Mouse (Mus musculus) MEL-GATA-1-ER (cell line): Measurements from ENCODE around the gene Fam20a.

ENCODE experiments used
- DNase-seq: peaks from one replicate; pipeline ENCODE4 v3.0.0-alpha.2; 2012; ENCODE audit warnings: low read depth; ENCODE audit errors: extremely low read depth

Fam20a gene

DNA sequence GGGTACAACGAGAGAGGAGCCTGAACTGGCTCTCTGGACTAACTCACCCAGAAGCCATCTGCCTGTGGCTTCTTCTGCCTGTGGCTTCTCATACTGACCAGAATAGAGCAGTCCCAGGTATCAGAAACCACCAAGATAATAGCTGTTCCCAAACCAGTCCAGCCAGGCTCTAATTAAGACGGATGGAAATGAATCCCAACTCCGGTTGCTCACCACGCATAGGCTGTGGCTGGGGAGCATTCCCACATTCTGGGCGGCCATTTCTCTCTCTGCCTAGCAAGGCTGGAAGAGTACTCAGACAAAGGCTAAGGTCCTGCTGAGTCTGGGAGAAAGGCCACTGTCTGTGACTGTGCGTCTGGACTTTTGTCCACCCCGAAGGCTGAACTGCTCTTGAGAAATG is 5.1 kb downstream of the Fam20a start:
- DNase-seq: no peak

DNA sequence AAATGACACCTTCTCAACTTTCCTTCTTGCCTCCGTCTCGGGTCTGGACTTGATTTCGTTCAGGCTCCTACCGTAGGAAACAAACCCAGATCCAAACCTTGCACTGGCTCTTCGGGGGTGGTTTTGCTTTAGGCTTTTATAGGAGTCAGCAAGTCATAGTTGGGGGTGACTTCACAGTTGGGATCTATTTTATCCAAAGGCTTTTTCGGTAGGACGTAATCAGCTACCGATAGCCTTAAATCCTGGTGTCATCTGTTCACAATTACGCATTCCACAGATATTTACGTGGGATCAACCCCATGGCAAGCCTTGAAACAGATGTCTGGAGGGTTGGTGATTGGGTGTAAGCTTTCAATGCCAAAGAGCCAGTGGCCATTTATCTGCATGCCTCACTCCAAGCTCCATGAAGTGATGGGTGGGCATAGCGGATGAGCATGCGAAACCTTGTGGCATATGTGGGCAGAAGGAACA is 6.7 kb downstream of the Fam20a start:
- DNase-seq: no peak

DNA sequence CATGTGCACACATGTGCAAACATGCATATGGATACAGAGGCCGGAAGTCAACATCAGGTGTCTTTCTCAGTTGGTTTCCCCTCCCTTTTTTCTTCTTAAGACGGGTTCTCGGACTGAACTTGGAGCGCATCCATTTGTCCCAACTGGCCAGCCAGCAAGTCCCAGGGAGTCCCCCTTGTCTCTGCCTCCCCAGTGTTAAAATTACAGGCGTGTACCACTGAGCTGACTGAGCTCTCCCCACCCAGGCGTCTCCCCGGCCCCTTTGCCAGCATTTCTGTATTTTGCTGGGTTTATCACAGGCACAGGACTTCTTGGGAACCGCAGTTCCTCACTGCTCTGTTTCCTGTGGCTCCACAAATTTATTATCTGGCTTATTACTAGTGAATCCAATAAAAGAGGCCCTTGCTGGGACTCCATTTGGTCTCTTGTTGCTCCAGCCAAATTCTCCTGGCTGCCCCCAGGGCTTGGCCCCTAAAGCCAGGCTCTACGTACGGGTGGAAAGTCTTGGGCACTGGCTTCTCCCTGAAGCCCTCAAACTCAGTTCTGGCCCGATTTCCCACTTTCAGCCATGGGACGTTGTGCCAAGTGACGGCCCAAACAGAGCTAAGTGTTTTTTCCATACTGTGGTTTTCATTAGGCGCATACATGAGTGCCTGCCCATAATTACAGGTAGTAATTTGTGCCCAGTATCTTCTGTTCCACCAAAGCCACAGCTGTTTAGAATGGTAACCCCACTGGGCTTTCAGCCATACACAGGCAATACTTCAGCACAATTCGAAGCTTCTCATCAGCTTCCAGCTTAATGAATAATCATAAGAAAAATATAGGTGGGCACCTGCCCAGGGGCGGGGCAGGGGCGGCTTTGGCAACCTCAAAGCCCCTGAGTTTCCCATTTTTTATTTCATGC is 7.5 kb downstream of the Fam20a start:
- no peak for DNase-seq

DNA sequence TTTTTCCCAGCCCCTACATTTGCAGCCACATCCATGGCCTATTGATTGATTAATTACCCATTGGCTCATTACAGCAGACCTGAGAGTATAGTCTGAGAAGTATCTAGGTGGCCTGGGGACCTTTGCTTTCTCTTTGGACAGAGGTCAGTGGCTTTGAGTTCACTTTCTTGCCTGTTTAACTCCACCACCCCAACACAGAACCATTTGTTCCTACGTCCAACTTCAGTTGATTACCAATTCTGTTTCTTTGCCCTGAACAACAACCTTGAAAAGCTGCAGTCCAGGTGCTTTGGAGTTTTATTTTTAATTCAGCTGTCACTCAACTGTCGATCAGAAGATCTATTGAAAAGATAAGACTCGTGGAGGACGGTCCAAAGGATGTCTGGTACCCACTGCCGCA is 12.6 kb downstream of the Fam20a start:
- no peak for DNase-seq

DNA sequence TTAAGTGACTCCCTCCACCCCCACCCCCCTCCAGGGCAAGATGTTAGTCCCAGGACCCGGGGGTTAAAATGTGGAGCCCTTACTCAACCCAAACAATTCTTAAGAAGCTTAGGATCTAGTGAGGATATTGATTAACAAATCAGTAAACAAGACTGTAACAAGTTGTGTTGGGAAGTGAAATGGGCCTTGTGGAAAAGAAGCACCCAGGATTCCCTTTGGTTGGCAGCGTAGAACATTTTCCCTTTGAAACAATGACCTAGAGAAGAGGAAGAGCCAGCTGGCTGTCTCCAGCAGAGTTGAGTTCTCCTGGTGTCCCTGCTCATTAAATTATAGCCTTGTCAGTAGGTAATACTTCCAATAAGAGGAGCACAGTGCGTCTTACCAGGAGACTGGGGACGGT is 13.3 kb downstream of the Fam20a start:
- DNase-seq: no peak

DNA sequence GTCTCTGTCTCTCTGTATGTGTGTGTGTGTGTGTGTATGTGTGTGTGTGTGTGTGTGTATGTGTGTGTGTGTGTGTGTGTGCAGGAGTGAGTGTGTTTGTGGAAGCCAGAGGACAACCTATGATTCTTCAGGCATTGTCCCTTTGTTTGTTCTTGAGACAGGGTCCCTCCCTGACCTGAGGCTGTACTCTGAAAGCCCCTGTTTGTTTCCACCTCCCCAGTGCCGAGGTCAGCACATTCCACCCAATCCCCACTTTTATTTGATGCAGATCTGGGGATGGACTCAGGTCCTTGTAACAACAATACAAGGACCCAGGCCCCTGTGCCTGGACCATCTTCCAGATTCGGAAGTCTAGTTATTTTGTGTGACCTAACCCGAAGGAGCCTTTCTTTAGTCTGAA is 14.6 kb downstream of the Fam20a start:
- DNase-seq: no peak

DNA sequence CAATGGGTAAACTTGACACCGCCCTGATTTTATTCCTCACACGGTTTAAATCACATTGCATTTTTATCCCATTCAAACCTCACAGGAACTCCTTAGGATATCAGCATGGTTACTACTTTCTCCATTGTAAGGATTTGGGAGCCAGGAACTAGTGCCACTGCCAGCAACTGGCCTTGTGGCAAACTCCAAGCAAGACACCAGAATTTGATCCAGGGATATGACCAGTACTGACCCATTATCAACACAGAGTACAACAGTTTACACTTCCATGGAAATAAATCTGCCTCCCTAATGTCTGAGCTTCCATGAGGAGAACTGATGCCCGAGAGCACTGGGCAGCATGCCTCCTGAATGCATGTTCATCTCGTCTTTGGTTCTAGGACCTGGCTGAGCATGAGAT is 15.5 kb downstream of the Fam20a start:
- no peak for DNase-seq

DNA sequence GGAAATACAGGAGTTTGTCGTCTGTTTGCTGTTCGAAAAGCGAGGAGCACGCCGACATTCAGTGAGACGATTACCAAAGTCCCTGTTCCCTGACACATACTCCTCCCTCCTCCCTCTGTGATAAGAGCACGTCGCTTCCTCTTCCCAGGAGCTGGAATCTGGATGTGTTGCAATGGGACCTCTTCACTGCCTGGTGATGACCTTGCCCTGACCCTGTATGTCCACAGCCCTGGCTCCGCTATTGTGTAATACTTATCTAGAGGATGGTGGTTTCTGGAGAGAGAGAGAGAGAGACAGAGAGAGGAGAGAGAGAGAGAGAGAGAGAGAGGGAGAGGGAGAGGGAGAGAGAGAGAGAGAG is 16.0 kb downstream of the Fam20a start:
- no peak for DNase-seq

DNA sequence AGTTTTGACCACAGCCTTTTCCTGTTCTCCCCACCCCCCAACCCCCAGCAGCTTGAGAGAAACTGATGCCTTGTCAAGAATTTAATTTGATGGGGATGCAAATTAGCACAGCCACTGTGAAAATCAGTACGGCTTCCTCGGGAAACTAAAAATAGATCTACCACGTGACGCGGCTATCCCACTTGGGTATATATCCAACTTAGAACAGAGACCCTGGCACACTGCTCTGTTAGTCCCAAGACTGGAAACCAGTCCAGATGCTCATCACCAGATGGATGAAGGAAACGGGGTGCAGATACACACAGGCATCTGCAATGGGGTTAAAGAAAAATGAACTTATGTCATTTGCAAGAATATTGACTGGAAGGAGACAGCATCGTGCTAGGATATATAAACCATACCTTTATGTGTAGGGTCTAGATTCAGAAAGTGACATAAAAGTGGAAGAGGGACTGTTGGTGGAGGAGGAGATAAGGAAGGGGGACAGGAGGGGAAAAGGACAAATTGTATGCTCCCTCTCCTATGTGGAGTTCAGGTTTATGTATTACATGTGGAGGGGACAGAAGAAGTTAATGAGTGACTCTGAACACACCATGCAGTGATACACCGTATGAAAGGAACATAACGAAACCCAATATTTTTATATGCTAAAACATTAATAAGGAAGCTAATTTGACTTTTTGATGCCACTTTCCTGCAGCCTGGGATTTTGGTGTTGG is 16.6 kb downstream of the Fam20a start:
- no peak for DNase-seq

DNA sequence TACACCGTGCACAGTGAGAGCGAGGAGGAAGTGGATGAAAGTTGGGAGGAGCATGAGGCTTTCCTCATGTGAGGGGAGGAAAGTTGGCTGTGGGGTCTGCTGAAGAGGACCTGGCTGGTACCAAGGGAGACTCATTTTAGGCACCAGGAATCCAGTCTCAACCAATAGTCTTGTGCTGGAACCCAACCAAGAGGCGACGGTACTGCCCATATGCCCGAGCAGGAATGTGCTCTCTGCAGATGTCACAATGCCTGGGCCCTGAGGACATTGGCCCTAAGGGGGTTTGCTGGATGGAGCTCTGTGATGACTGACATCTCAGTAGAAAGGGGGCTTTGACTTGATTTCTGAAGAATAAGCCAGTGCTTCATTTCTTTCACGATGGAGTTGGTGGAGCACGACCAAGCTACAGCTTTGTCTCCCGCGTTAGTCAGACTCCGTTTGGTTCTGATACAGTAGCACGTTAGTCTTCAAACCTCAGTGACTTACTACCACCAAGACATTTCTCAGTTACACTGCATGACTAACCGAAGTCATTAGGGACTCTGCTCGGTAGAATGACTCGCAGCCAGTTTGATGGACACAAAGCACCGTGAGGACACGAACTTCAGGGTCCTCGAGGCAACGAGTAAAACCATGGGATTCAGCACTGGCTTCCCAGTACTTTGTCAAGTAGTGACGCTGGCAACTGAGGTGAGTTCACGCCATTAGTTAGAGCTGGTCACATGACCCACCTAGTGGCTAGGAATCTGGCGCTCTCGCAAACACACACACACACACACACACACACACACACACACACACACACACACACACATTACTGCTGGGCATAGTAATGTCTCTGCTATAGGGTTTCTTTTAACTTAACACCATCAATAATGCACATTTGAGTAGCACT is 17.5 kb downstream of the Fam20a start:
- DNase-seq: no peak

DNA sequence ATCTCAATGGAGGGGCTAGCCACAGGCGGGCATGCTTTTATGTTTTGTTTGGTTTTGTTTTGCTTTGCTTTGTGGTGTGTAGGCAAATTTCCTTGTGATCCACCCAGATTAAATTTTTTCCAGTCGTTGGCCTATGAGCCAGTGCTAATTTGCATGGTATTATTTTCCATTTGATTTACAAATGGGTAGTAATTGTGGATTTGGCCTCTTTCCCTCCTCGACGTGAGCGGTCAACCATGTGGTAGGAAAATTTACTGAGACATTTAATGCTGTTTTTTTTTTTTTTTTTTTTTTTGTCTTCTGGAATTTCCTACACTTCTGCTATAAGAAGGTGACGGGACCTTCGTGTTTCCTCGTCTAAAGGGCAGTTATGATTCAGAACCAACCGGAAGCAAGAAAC is 18.2 kb downstream of the Fam20a start:
- no peak for DNase-seq

DNA sequence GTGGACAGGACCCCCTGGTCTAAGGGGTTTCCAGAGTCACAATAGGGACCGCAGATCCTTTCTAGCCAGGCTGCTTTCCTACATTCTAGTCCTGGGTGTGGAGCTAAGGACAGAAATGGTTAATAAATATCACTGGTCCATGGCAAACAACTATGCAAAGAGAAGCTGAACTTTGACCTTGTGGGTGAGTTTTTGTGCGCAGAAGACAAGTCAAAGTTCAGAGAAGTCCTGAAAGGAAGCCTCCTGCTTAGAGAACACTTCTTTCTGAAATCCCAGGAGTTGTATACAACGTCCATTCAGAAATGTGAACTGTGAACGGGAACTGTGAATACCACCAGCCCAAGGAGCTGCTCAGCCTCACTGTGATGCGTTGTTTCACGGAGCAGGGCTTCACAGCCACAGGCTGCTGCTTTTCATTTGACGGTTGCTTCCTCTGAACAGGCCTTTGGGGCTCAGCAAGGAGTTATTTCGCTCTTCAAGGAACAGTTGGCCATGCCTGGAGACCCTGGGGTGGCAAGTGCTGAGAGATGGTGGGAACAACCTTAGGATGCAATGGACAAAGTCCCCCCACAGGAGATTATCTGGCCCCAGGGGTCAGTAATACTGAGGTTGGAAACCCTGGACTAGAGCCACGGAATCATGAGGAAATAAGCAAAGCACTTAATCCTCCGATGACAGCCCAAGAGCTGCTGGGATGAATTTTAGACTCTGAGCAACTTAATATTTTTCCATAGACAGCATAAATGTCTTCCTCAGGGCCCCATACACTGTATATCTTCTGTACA is 19.9 kb downstream of the Fam20a start:
- DNase-seq: no peak

DNA sequence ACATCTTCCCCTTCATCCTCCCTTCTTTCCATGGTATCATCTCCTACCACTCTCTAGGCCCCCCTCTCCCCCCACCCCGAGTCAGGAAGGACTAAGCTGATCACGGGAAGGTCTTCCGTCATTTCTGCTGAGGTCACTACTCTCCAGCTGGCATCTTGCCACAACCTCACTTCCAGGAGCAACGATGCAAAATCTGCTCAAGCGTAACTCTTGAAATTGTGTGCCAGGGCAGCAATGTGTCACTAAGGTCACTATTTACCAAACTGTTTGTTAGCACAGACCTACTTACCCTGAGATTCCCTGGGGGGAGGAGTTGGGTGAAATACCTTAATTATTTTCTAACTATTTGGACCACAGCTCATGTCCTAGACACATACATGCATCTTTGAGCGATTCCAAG is 21.3 kb downstream of the Fam20a start:
- no peak for DNase-seq

DNA sequence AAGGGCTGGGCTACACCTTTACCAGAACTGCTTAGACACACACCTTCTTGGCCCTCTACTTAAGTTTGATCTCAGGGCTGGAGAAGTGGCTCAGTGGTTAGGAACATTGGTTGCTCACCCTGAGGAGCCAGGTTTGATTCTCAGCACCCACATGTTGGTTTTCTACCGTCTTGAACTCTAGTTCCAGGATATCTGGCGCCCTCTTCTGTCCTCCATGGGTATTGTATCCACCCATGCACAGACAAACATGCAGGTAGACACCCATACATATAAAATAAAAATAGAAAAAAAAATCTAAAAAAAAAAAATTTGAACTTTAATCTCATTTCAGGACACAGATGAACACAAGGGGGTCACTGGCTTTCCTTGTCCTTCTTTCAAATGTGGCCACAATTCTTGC is 22.3 kb downstream of the Fam20a start:
- DNase-seq: no peak

DNA sequence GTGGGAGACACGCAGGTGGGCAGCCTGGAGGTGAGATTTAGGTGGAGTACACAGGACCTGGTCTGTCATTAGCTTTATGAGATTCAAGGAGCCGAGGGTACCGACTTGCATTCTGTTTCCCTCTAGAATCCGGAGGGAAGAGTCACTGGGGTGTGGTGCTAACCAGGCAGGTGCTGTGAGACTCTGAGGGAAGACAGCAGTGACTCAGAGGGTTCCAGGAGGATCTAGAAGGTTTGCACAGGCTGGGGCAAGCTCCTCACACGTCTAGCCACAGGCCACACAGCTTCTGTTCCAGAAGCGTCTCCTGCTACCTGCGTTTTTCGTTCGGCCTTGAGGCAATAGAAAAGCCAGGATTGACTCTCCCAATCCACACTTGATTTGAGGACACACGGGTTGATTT is 23.3 kb downstream of the Fam20a start:
- no peak for DNase-seq

DNA sequence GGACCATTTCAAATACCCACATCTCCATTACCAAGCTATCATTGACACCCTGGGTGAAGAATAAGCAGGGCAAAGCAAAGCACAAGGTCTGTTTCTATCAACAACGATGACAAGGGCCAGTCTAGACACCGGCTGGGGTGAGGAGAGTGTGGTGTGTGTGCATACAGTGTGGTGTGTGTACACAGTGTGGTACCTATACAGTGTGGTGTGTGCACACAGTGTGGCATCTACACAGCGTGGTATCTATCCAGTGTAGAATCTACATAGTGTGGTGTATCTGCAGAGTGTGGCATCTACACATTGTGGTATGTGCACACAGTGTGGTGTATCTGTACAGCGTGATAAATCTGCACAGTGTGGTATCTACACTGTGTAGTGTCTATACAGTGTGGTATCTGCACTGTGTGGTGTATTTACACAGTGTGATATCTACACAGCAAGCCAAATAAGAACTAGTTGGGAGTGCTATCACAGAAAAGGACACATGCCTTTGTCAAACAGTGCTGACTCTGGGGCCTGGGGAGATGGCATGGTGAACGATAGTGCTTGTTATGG is 24.9 kb downstream of the Fam20a start:
- no peak for DNase-seq

DNA sequence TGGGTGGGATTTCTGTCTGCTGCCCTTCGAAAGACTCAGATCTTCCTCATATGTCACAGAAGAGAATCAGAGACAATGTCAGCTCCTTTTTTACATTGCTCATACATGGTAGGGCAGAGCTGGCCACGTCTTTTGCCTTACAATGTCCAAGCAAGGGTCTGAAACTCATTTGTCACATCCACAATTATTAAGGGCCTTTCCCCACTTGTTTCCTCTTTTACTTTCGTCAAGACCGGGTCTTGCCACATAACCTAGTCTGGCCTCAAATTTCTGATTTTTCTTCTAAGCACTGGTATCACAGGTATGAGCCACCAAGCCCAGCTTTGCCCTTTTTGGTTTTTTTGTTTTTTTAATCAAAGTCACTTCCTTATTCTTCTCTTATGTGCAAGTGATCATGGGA is 25.6 kb downstream of the Fam20a start:
- no peak for DNase-seq

DNA sequence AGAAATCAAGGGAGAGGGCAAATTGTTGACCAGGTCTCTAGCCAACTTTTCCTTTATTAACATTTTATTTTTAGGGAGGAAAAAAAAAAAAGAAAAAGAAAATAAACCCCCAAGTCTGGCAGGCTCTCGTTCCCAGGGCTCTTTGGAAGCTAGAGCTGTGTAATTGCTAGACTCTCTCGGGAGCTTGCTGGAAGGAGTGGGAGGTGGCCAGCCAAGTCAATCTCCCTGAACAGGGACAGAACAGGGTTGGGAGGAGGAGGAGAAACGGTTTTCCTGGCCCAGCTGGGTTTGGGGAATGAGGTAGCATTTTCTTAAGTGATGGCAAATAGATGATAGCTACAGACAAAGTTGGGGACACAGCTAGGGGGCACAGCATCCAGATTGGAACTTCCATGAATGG is 29.3 kb downstream of the Fam20a start:
- no peak for DNase-seq

DNA sequence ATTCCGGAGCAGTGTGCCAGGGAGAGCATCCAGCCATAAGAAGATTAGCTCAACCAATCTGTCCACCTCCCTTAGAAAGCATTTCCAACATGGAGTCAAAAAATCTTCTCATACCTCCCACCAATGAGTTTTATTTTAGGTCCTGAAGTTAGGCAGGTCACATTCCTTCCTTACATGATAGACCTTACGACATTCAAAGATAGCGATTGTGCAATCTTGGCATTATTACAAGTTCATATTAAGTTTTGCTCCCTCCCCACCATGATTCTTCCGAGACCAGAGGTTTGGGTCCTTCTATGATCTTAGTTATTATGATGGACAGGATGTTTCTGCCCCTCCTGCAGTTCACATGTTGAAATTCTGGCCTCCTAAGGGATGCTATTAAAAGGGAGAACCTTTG is 32.5 kb downstream of the Fam20a start:
- DNase-seq: no peak

DNA sequence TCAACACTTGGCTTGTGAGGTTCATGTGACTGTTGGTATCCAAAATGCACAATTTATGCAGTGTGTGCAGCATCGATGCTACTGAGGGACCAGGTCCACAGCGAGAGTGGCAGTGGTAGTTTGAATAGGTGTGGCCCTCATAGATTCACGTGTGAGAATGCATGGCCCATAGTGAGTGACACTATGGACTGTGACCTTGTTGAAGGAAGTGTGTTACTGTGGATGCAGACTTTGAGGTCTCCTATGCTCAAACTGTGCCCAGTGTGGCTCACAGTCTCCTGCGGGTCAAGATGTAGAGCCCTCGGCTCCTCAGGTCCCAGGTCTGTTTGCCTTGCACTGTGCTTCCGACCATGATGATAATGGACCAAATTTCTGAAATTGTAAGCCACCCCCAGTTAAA is 39.9 kb downstream of the Fam20a start:
- no peak for DNase-seq

DNA sequence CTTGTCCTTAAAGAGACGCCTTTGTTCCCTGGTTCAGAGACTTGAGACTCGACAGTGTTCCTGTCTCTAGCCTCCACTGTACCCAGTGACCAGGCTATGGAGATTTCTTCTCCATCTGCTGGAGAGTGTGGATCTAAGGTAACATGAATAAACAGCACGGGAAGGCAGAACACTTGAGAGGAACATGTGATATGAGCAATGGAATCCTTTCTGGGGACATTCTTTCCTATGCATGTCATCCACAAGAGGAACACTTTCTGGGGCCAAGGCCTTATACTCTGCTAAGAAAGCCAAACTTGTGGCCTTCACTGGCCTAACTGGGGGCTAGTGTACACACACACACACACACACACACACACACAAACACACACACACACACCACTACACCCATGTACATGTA is 40.5 kb downstream of the Fam20a start:
- DNase-seq: no peak
